Mouse (Mus musculus) bone marrow, adult 2 months (tissue): ENCODE results near the gene Gpank1.

ENCODE experiments used
- CTCF ChIP-seq: fragments of 200-500 bp; IDR thresholded peaks from 2 replicates; pipeline ENCODE4 v1.5.1; 2011; ENCODE audit warnings: low read length, control low read depth; ENCODE audit not compliant: control insufficient read depth, insufficient read depth
- POLR2A ChIP-seq: fragments of 200-500 bp; IDR thresholded peaks from 2 replicates; pipeline ENCODE4 v1.6.1; 2011; ENCODE audit warnings: low read depth, mild to moderate bottlenecking, control low read depth, low read length, borderline replicate concordance; ENCODE audit not compliant: control insufficient read depth

DNA sequence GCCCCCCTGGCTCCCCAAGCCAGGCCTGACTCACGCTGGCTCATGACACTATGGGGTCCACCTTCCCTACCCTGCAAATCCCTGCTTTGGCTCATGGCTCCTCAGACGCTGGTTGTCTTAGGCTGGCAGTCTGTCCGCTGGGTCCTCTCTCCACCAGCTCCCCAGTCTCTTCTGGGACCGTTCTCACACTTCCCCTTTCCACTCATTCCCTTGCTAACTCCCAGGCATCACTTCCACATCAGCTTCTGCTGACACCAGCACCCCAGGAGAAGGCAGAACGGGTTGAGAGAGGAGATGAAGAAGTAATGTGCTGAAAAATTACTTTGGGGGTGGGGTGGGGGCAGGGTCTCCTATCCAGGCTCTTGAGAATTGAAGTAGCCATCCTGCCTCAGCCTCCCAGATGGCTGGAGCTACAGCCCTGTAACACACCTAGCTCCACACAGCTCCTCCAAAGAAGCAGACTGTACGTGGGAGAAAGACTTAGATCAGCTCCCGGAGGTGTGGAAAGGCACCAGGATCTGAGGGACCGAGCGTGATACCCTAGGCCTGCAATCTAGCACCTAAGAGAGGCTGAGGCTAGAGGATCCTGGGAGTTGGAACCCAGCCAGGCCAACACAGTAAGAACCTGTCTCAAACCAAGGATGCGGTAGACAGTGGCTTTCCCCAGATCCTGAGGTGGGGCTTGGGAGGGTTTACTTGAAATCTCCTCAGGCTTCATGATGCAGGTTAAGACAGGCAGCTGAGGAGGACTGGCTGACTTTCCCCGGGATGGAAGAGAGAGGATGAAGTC, 51.4 kb downstream of the Gpank1 start:
- TF ChIP-seq CTCF = no peak
- TF ChIP-seq POLR2A = no peak
